Mouse (Mus musculus) mouse trophoblast stem cell (cell line): ENCODE results near the gene Slc22a22.

Experiments
- in situ Hi-C, 2 experiments: fragments of 300-500 bp; cut with MseI, MboI; formaldehyde crosslinking; loops; 2 replicates in 1 of 2; 3 replicates in 1 of 2; pipeline ENCODE4 v1.15.1; 2025

The Slc22a22 gene

GRCm38 (mm10) chr15:57477525-57477924 lies at the start of gene Slc22a22:
Gene Slc22a22, minus strand, starts transcription at chr15:57477625.
- in situ Hi-C loops: no loop called here

DNA sequence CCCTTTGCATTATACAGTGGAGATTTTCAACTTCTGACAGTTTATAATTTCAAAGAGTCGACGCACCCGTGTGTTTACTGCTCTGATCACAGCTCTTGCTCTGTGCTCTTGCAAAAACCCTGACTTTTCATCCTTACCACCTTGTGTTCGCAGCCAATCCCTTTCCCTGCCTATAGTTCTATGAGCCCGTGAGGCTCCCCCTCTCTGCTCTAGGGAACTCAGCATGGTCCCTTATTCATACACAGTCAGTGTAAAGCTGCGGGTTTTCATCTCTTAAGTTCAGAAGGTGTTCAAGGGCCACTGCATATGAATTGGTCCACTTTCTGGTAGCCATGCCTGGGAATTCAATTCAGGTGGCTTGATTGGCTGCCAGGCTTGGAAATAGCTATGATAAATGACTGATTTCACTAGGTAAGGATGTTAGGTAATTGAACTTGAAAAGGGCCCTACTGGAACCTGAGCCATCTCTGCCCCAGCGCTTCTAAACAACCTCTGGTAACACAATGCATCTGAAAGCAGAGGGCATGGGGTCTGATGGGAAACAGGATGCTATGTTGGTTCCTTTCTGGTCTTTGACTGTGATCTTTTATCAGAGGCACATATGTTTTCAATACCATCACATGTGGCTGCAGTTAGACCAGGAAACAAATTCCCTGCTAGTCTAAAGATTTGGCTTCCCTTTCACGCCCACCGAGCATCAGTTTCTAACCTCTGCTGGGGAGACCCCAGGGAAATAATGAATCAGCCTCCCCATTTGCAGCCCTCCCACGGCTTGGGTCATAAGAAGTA lies 46.3 kb upstream of the Slc22a22 start:
- in situ Hi-C loops: loop anchor here (25.0 kb wide), 1 partner anchor 1186 kb away; no protein-coding TSS in a partner anchor

- in situ Hi-C loops: loop anchor here (25.0 kb wide), 1 partner anchor 1185 kb away; no protein-coding TSS in a partner anchor
Observed at GRCm38 (mm10) chr15:57522160-57522559, 44.7 kb upstream of the Slc22a22 start.

- in situ Hi-C loops: loop anchor here (25.0 kb wide), 1 partner anchor 1172 kb away; no protein-coding TSS in a partner anchor
Observed at GRCm38 (mm10) chr15:57509185-57510172, 32.1 kb upstream of the Slc22a22 start.

DNA sequence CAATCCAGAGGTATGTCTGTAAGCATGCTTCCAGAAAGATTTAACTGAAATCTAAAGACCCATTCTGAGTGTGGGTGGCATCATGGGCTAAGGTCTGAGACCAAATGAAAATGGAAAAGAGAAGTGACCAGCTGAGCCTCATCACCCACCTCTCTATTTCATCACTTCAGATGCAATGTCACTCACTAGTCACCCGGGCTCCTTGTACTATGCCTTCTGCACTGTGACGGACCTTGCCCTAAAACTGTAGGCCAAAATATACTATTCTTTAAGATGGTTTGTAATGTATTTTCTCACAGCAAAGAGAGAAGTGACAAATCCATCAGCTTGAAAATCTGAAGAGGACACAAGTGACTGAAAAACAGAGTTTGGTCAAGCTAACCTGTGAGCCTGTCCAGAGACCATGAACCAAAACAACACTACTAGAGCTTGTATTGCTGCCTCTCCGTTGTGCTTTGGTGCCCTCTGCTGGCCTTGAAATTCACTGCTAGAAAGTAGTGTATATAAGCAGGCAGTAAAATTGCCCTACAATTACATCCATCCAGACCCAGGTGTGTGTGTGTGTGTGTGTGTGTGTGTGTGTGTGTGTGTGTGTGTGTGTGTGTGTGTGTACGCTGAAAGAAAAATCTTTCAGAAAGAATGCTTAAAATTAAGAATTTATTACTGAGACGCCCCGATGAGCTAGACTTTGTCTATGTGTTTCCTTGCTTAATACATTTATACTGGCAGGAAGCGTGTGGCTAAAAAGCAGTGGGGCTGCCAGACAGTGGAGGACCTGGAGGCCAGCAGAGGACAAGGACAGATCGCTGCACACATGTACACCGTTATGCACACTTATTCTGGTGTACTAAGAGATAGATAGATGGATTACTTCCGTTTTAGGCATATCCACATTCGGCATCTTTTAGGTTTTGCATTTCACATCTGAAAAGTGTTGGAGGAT lies 31.1 kb upstream of the Slc22a22 start:
- in situ Hi-C loops: loop anchor here (25.0 kb wide), 1 partner anchor 1171 kb away; no protein-coding TSS in a partner anchor

DNA sequence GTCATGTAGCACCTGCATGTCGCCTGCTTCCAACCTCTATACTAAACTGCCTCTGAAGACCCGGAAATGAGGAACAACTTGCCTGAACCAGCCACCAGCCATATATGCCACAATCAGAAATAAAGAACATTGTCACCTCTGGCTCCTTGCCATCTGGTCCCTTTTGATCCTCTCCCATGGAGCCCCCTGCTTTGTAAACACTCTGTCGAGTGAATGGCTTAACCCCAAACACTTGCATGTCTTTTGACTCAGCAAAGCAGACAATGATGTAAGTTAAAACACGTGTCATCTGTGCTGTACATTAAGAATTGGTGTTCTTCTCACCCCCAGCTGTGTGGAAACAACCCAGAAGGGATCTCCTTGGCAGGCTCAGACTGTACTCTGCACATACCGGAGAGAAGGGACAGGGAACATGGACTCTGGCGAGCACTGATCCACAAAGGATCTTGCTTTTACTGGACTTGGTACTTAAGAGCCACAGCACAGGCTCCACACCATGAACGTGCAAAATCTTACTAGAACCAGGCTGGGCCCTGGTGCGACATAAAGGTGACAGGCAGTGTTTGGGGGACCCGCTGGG lies 26.8 kb upstream of the Slc22a22 start:
- in situ Hi-C loops: loop anchor here (25.0 kb wide), 1 partner anchor 1167 kb away; no protein-coding TSS in a partner anchor

- in situ Hi-C loops: loop anchor here (25.0 kb wide), 1 partner anchor 1166 kb away; no protein-coding TSS in a partner anchor
Observed at GRCm38 (mm10) chr15:57503656-57504055, 26.2 kb upstream of the Slc22a22 start.

DNA sequence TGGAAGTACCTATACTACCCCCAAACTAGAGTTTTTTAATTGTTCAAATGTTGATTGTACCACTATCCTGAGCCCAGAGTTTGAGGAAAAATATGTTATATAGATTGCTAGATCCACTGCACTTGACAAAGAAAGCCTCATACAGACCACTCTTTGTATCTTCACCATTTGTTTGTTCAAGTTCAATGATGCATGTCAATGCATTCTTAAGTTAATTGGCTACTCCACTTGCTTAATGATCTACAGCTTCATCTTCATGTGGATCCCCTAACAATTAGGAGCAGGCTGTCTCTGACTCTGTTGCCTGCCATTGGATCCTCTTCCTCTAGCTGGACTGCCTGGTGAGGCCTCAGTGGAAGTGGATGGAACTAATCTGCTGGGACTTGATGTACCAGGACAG lies 24.1 kb upstream of the Slc22a22 start:
- in situ Hi-C loops: loop anchor here (25.0 kb wide), 1 partner anchor 1164 kb away; no protein-coding TSS in a partner anchor

DNA sequence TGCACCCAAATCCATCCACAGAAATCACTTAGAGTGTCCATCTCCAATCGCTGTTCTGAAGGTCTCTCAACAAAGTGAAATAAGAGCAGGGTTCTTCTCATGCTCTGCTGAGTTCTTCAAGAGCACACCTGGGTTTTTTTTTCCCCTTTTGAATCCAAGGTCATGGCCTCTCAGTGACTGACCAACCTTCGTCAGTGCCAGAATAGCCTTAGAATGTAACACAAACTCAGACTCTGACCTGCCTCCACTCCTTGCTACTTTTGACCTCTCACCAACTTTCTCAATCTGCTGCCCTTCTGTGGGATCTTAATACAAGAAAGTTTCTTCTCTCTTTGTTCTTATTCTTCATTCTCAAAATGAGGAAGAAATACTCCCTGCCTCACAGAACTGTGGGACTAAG lies 18.7 kb upstream of the Slc22a22 start:
- in situ Hi-C loops: no loop called here

DNA sequence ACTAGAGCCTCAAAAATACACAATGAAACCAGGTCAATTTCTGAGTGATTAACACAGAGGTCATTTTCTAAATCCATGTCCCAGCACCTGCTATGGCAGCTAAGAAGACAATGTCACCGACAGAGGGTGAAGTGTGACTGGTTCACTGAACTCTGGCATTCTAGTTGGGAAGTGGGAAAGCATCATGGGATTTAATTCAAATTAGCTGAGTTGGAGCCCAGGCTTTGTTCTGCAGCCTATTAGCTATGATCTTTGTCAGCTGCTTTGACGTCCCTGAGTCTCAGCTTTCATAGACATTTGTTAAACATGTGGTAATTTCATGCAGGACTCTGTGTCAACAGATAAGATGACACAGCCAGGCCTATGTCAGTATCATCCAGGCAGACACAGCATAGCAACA lies 5.1 kb upstream of the Slc22a22 start:
- in situ Hi-C loops: no loop called here

DNA sequence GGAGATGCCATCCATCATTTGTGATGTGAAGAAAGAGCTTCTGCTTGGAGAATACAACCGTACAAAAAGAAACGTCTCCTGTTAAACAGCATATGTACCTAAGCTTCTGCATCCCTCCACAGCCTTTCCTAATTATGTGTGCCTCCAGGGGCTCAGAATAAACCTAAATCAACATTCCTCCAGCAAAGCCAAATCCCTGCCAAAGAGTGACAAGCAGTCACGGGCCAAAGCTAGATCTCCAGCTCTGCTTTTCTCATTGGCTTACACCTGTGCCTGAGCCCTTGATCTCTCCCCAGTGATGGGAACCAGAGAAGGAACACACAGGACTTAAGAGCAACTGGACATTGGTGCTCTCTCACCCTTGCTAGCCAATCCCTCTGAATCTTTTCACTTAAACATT lies 5.8 kb downstream of the Slc22a22 start:
- in situ Hi-C loops: no loop called here

DNA sequence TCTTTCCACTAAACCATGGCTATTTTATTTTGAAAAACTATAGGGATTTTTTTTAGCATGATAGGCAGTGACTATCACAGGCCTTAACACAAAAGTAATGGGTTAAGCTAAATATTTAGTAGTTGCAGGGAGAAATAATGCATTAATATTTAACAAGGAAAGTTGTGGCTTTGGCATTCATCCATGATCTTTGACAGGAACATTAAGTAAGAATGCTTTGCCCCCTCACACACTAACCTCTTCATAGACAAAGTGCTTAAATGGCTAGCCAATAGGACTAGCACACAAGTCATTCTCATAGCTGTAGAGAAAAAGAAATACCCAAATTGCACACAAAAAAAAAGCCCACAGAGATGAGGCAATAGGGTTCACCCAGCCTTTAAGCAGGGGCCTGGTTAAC lies 11.4 kb downstream of the Slc22a22 start:
- in situ Hi-C loops: no loop called here

DNA sequence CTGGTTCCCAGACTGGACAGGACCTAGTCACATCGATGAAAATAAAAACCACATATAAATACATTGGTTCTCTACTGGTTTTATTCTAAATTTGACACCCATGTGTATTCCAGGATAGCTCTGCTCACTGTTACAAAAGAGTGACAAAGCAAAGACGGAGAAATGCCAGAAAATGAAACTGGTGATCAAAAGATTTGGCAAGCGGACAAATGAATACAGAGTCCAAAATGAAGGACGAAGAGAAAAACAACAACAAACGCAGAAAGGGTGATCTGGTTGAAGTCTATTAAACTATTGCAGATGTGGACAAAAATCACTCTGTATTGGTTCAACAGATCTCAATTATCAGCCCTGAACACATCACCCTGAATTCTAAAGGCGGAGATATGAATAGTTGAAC lies 12.4 kb downstream of the Slc22a22 start:
- in situ Hi-C loops: no loop called here

GRCm38 (mm10) chr15:57464066-57464465 lies 13.4 kb downstream of the Slc22a22 start:
- in situ Hi-C loops: no loop called here

DNA sequence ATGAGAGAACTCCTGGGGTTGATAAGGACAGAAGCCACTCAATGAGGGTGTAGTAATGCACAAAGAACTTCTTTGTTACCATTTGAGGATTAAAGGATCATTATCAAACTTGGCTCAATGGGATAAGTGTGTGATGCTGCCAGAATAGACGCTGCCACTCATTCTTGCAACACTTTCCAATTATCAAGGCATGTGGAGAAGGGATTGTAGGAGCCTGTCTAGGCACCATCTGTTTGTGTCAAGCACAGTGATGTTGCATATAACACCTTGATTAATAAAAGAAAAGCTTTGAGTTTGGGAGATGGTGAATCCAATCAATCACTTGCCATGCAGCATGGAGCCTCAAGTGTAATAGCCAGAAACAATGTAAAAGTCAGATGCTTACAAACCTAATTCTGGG lies 16.1 kb downstream of the Slc22a22 start:
- in situ Hi-C loops: no loop called here

- in situ Hi-C loops: no loop called here
Observed at GRCm38 (mm10) chr15:57457374-57457773, 20.1 kb downstream of the Slc22a22 start.

DNA sequence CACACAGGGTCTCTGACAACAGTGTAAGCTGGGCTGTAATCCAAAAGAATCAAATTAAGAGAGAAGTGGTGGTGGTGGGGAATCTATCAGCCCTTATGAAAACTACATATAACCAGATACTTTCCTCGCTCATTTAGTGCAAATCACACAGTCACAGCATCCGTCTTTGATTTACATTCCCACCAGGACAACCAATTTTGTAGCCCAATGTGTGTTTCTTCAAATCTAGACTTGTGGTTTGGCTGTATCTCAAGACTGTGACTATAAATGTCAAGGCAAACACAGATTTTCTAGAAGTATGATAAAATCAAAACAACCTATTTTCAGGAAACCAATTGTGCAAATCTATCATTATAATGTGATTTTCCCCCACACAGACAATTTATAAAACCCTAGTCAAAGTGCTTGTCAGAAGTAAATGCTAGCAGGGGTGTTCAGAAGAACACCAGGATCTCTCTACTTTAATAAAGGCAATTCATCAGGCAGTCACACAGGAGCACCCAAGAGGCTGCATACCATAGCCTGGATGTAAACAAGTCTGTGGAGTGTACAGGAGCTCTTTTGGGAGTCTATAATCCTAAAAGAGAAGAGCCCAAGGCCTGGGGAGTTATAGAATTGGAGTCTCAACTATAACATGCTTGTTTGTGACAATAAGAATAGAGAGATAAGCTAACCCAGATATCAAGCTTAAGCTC lies 42.6 kb downstream of the Slc22a22 start:
- in situ Hi-C loops: no loop called here

GRCm38 (mm10) chr15:57408498-57408897 lies 68.9 kb downstream of the Slc22a22 start:
- in situ Hi-C loops: no loop called here

GRCm38 (mm10) chr15:57398439-57399148 lies 78.8 kb downstream of the Slc22a22 start:
- in situ Hi-C loops: no loop called here
